Mouse (Mus musculus) kidney, adult 2 months (tissue): ENCODE measurements around the gene Cd3e.

Experiments
- CTCF ChIP-seq: fragments of 200-500 bp; conservative IDR thresholded peaks from 2 replicates; pipeline ENCODE4 v1.5.1; 2011; ENCODE audit warnings: low read depth, mild to moderate bottlenecking, control low read depth, low read length, moderate library complexity, mixed read lengths; ENCODE audit not compliant: insufficient read depth, insufficient read length
- POLR2A ChIP-seq: fragments of 200-500 bp; IDR thresholded peaks from one replicate; pipeline ENCODE4 v1.6.1; 2011; ENCODE audit warnings: low read depth, low read length, control low read depth

DNA sequence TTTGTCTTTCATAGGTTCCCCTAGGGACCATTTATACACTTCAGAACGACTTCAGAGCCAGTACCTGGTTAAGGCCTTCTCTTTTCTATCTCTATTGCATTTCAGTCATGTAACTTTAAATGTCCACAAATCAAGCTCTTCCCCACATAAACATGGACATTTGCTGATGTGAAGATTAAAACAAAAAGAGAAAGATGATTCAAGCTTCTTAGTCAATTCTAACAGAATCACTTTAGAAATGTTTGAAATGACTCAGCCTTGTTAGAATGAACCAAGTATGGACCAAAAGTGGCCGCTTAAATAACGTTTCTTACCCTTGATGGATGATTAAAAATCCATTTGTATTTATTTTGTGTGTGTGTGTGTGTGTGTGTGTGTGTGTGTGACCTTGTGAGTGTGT is 14.2 kb upstream of the Cd3e start:
- TF ChIP-seq POLR2A: no peak
- no peak for TF ChIP-seq CTCF
